Mouse (Mus musculus) hindbrain, postnatal 0 days (tissue): ENCODE measurements at regions not wholly inside any gene's neighbourhood (a gene's known extent, or its start where the extent isn't known, plus 50 kb on each side); places are given as distances from the start of the nearest gene placed in this dataset.
A peak's percentile ranks its signal among the peaks of the same experiment; 100 is the strongest.
"Not testable (repeated sequence)": the region's sequence is repeated elsewhere in the genome, so short reads cannot be mapped to it uniquely, and the experiment has no call there.

Experiments
- ATAC-seq: fragments of 200-750 bp; cut with Nextera tagmentation; 2 replicates; pipeline ENCODE4 v1.8.0; 2017; ENCODE audit warnings: mild to moderate bottlenecking, moderate TSS enrichment, moderate library complexity
- DNase-seq: peaks from one replicate; pipeline ENCODE4 v3.0.0-alpha.2; 2015; ENCODE audit warnings: low spot score
- H3K27ac ChIP-seq: fragments of 300-500 bp; sonication (generic); 2 replicates; pipeline ENCODE4 v1.5.1; 2014; ENCODE audit warnings: mild to moderate bottlenecking
- H3K27me3 ChIP-seq: fragments of 300-500 bp; sonication (generic); 2 replicates; pipeline ENCODE4 v1.6.1; 2014; ENCODE audit warnings: low read length, mixed read lengths; ENCODE audit not compliant: insufficient read depth
- H3K36me3 ChIP-seq: fragments of 300-500 bp; sonication (generic); 2 replicates; pipeline ENCODE4 v1.6.1; 2014; ENCODE audit warnings: low read length, mixed read lengths; ENCODE audit not compliant: insufficient read depth
- H3K4me1 ChIP-seq: fragments of 300-500 bp; sonication (generic); 2 replicates; pipeline ENCODE4 v1.6.1; 2014; ENCODE audit warnings: antibody characterized with exemption, low read length, mixed read lengths; ENCODE audit not compliant: insufficient read depth
- H3K4me2 ChIP-seq: fragments of 300-500 bp; sonication (generic); 2 replicates; pipeline ENCODE4 v1.6.1; 2014; ENCODE audit warnings: low read depth, mild to moderate bottlenecking, low read length, moderate library complexity, mixed read lengths
- H3K4me3 ChIP-seq: fragments of 300-500 bp; sonication (generic); 2 replicates; pipeline ENCODE4 v1.5.1; 2014; ENCODE audit warnings: low read length
- H3K9ac ChIP-seq: fragments of 300-500 bp; sonication (generic); replicated peaks from 2 replicates; pipeline ENCODE4 v1.6.1; 2014; ENCODE audit warnings: mild to moderate bottlenecking, low read length, moderate library complexity, mixed read lengths
- H3K9me3 ChIP-seq: fragments of 300-500 bp; sonication (generic); 2 replicates; pipeline ENCODE4 v1.6.1; 2016; ENCODE audit warnings: low read length, mixed read lengths
- CTCF ChIP-seq: IDR thresholded peaks from 2 replicates; pipeline ENCODE4 v1.5.1; 2016; ENCODE audit warnings: antibody characterized with exemption, control low read depth, low read depth
- WGBS: fragments of 180-500 bp; shearing (Covaris S2); extraction: QIAGEN DNeasy Blood & Tissue Kit; methylation state at CpG from one replicate; pipeline ENCODE4 v1.1.7; 2014; 5-methylcytosine and 5-hydroxymethylcytosine counted together

GRCm38 (mm10) chr6:4291380-4291779, 204.6 kb upstream of the Bet1 start:
- Histone ChIP-seq H3K36me3 (no peaks in the 10 kb centered on the region), H3K27me3 (no peaks in the 10 kb centered on the region), H3K4me1 (no peaks in the 10 kb centered on the region), H3K9me3 (no peaks in the 10 kb centered on the region), H3K4me3 (no peak overlapping the region), H3K4me2 (no peak overlapping the region), H3K27ac (no peak overlapping the region), H3K9ac (no peak overlapping the region)
- no peak for TF ChIP-seq CTCF
- WGBS, result 78% methylated on average over 2 of the region's 2 CpGs
- ATAC-seq (no peak), DNase-seq (no peak)

- not testable (repeated sequence) for ATAC-seq, H3K9ac ChIP-seq, DNase-seq, H3K4me1 ChIP-seq, H3K27me3 ChIP-seq, H3K4me3 ChIP-seq, H3K27ac ChIP-seq, H3K9me3 ChIP-seq, H3K36me3 ChIP-seq, H3K4me2 ChIP-seq
Measured at GRCm38 (mm10) chr6:4303410-4303809, 201.2 kb upstream of the Col1a2 start.

- DNase-seq (no peak), ATAC-seq (no peak)
- no peaks in the 10 kb centered on the region for H3K36me3 ChIP-seq
- H3K4me2 ChIP-seq, result no peak overlapping the region
- H3K27ac ChIP-seq, result no peak overlapping the region
- no peak for TF ChIP-seq CTCF
- H3K9me3 ChIP-seq, result no peaks in the 10 kb centered on the region
- no peaks in the 10 kb centered on the region for H3K4me1 ChIP-seq
- H3K4me3 ChIP-seq, result no peak overlapping the region
- 88% methylated on average over 4 of the region's 4 CpGs for WGBS
- H3K9ac ChIP-seq, result no peak overlapping the region
- H3K27me3 ChIP-seq, result no peaks in the 10 kb centered on the region
Measured at GRCm38 (mm10) chr6:4349953-4350352, 154.7 kb upstream of the Col1a2 start.

GRCm38 (mm10) chr6:4362220-4362619, 142.4 kb upstream of the Col1a2 start:
- DNase-seq (no peak), ATAC-seq (no peak)
- H3K36me3 ChIP-seq, result no peaks in the 10 kb centered on the region
- H3K4me1 ChIP-seq, result no peaks in the 10 kb centered on the region
- H3K9me3 ChIP-seq, result no peaks in the 10 kb centered on the region
- TF ChIP-seq CTCF, result no peak
- H3K27me3 ChIP-seq, result no peaks in the 10 kb centered on the region
- H3K27ac ChIP-seq, result no peak overlapping the region
- no peak overlapping the region for H3K4me3 ChIP-seq
- no peak overlapping the region for H3K4me2 ChIP-seq
- H3K9ac ChIP-seq, result no peak overlapping the region
- WGBS, result 92% methylated on average over 2 of the region's 2 CpGs

GRCm38 (mm10) chr6:4375465-4376037, 129.1 kb upstream of the Col1a2 start:
- ATAC-seq, result 0 out of 2 replicates have a peak, but pooled peaks have one; percentile 45
- Histone ChIP-seq H3K27me3 (no peaks in the 10 kb centered on the region), H3K36me3 (no peaks in the 10 kb centered on the region), H3K4me2 (0 out of 2 replicates have a peak overlapping the region, but pooled peaks have one; percentile 4), H3K4me1 (no peaks in the 10 kb centered on the region), H3K9ac (no peak overlapping the region), H3K9me3 (no peaks in the 10 kb centered on the region), H3K27ac (no peak overlapping the region), H3K4me3 (no peak overlapping the region)
- peak; percentile 36 for DNase-seq
- 59% methylated on average over 12 of the region's 12 CpGs for WGBS
- no peak for TF ChIP-seq CTCF

DNA sequence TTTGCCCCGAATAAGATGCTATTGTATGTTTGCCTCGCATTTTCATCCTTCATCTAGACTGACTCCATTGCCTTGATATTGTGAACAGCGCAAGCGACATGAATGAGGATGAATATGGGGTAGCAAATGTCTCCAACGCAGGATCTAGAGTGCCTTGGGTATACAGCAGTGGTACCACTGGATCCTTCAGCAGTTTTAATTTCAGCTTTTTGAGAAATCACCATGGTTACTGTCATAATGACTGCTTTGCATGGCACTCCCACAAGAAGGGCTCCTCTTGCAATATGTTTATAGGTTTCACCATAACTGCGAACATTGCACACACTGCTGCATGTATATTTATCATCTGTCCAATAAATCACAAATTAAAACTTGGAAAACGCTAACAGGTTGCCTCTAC, 107.8 kb upstream of the Col1a2 start:
- H3K4me3 ChIP-seq, result no peak overlapping the region
- H3K27ac ChIP-seq, result no peak overlapping the region
- no peak overlapping the region for H3K4me2 ChIP-seq
- no peaks in the 10 kb centered on the region for H3K27me3 ChIP-seq
- no peaks in the 10 kb centered on the region for H3K9me3 ChIP-seq
- DNase-seq (no peak), ATAC-seq (peak; percentile 19; the same call in 1 of the 2 replicates)
- no peak for TF ChIP-seq CTCF
- peaks cover 6% of the 10 kb centered on the region; the same call in 1 of the 2 replicates for H3K4me1 ChIP-seq
- 55% methylated on average over 7 of the region's 7 CpGs for WGBS
- no peak overlapping the region for H3K9ac ChIP-seq
- H3K36me3 ChIP-seq, result no peaks in the 10 kb centered on the region

DNA sequence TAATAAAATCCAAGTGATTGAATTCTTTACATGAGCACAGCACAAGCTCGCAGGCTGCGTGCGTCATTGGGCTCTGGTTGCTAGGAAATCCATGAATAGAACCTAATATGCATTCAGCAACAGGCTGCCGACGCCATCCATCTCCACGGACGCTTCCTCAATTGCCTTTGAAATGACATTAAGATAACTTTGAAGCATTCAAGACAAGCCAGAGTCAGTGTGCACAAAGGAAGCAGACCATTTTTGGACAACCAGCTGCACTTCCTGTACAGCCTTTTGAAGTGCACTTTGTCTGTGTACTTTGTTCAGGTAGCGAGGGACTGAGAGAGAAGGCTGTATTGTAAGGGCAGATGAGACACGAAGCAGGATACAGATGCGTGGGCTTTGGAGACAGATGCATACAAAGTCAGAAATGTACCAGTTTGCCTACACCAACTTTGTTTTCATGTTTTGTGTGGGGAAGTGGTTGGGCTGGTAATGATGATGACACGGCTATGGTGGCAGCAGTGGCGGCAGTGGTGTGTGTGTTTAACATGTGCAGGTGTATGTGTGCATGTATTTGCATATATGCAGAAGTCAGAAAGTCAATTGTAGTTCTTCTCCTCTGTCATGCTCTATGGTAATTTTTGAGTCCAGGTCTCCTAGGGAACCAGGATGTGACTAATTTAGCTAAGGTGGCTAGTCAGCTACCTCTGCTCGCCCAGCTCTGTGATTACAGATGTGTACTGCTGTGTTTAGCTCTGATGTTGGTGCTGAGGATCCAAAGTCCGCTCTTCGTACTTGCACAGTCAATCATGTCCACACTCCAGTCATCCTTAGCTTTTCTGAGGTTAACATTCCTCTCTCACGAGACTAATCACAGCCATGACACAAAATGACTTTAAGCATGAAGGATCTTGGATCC, 106.7 kb upstream of the Col1a2 start:
- Histone ChIP-seq H3K27me3 (no peaks in the 10 kb centered on the region), H3K4me2 (peak overlapping the region; percentile 46), H3K27ac (no peak overlapping the region), H3K9me3 (no peaks in the 10 kb centered on the region), H3K4me1 (peaks cover 6% of the 10 kb centered on the region; the same call in 1 of the 2 replicates), H3K4me3 (no peak overlapping the region), H3K9ac (no peak overlapping the region), H3K36me3 (no peaks in the 10 kb centered on the region)
- WGBS, result 29% methylated on average over 16 of the region's 16 CpGs
- TF ChIP-seq CTCF, result no peak
- peak; percentile 79 for ATAC-seq
- DNase-seq, result peak; percentile 80
